Mouse (Mus musculus) midbrain, embryonic 16.5 days (tissue): ENCODE measurements around the gene Brix1. TPM values are rescaled to one million over a fixed set of nuclear protein-coding genes. Genes with fewer than 3 reads are reported as not detected.

ENCODE experiments used
- ATAC-seq: fragments of 200-750 bp; cut with Nextera tagmentation; 2 replicates; pipeline ENCODE4 v1.8.0; 2017; ENCODE audit warnings: moderate TSS enrichment
- H3K27ac ChIP-seq: fragments of 300-500 bp; sonication (generic); 2 replicates; pipeline ENCODE4 v1.5.1; 2014; ENCODE audit warnings: mild to moderate bottlenecking, low read length, mixed read lengths
- H3K27me3 ChIP-seq: fragments of 300-500 bp; sonication (generic); 2 replicates; pipeline ENCODE4 v1.6.1; 2014; ENCODE audit warnings: low read depth, low read length, mixed read lengths; ENCODE audit not compliant: control insufficient read depth, insufficient read depth
- H3K36me3 ChIP-seq: fragments of 300-500 bp; sonication (generic); 2 replicates; pipeline ENCODE4 v1.6.1; 2014; ENCODE audit warnings: mild to moderate bottlenecking, low read length, moderate library complexity, mixed read lengths; ENCODE audit not compliant: control insufficient read depth, insufficient read depth
- H3K4me1 ChIP-seq: fragments of 300-500 bp; sonication (generic); 2 replicates; pipeline ENCODE4 v1.6.1; 2014; ENCODE audit warnings: mild to moderate bottlenecking, low read length, mixed read lengths; ENCODE audit not compliant: control insufficient read depth, insufficient read depth
- H3K4me2 ChIP-seq: fragments of 300-500 bp; sonication (generic); 2 replicates; pipeline ENCODE4 v1.6.1; 2014; ENCODE audit warnings: mild to moderate bottlenecking, low read length, mixed read lengths
- H3K4me3 ChIP-seq: fragments of 300-500 bp; sonication (generic); 2 replicates; pipeline ENCODE4 v1.5.1; 2014; ENCODE audit warnings: low read depth, mild to moderate bottlenecking, low read length, moderate library complexity, mixed read lengths
- H3K9ac ChIP-seq: fragments of 300-500 bp; sonication (generic); 2 replicates; pipeline ENCODE4 v1.6.1; 2014; ENCODE audit warnings: low read depth, low read length, mixed read lengths
- H3K9me3 ChIP-seq: fragments of 300-500 bp; sonication (generic); replicated peaks from 2 replicates; pipeline ENCODE4 v1.6.1; 2014; ENCODE audit warnings: mild to moderate bottlenecking, low read length, mixed read lengths; ENCODE audit not compliant: control insufficient read depth, poor library complexity, severe bottlenecking
- WGBS: fragments of 180-500 bp; shearing (Covaris S2); extraction: QIAGEN DNeasy Blood & Tissue Kit; methylation state at CpG from one replicate; pipeline ENCODE4 v1.1.7; 2014; 5-methylcytosine and 5-hydroxymethylcytosine counted together
- polyA plus RNA-seq: library from polyadenylated mRNA; unstranded; fragments of >200 nt; fragmentation: Nextera tagmentation; extraction: Ambion mirVana; gene quantifications from 2 replicates; pipeline ENCODE4 v1.2.1, GENCODE M21; 2015

Brix1 gene
- polyA plus RNA-seq, 1 experiment from 2014 or later: 54.8 TPM

DNA sequence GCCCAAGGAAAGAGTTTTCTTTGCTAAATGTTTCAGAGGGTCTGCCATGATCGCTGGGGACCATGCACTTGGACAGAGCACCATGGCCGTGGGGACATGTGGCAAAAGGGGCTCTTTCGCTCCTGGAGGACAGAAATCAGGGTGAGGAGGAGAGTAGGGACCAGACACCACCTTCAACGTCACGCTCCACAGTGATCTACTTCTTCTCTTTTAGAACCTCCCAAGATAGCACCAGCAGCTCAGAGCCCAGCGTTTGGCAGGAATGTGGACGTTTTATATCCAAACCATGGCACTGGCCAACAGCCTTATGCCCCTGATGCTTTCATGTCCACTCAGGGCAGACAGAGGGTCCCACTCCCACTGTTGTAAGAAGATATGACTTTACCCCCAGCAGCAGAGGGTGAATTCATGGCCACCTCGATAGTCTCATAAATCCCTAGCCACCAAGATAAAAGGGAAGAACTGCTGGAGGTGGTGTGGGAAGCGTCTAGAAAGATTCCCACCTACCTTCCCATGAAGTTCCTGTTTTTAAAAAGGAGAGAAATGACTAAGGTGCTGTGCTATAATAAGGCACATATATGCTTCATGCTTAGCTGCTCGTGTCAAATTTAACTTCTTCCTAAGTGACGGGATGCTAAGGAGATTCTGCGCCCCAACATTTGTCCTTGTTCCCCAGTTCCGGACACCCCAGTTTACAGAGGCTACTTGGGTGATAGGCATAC lies 59.0 kb downstream of the Brix1 start:
- Histone ChIP-seq H3K9ac (no peak overlapping the region), H3K36me3 (no peaks in the 10 kb centered on the region), H3K27me3 (no peaks in the 10 kb centered on the region), H3K4me1 (no peaks in the 10 kb centered on the region; the same call in 1 of the 2 replicates), H3K4me2 (no peak overlapping the region), H3K27ac (no peak overlapping the region), H3K4me3 (no peak overlapping the region), H3K9me3 (no peaks in the 10 kb centered on the region)
- ATAC-seq: no peak
- 94% methylated on average over 13 of the region's 13 CpGs for WGBS

DNA sequence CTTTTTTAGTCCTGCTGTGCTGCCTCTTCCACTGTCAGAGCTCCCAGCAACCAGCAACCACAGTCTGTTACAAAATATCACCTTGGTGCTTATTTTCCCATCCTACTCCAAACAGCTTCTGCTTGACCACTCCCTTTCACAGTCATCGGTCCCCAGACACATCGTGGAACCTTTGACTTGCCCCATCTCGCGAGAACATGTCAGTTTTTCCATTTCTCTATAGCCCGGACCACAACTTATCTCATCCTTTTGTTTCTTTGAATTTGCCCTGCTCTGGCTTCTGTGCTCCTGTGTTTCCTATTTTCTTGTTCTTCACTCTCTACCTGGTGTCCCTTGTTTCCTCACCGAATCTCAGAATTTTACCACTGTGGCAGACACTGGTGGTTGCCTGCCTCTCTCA lies 59.6 kb downstream of the Brix1 start:
- 95% methylated on average over 6 of the region's 6 CpGs for WGBS
- ATAC-seq: no peak

More for the DNA sequence above, 59.6 kb downstream of the Brix1 start:
- Histone ChIP-seq H3K4me2 (no peak overlapping the region), H3K27ac (no peak overlapping the region), H3K9me3 (no peaks in the 10 kb centered on the region), H3K4me1 (no peaks in the 10 kb centered on the region; the same call in 1 of the 2 replicates), H3K4me3 (no peak overlapping the region), H3K36me3 (no peaks in the 10 kb centered on the region), H3K9ac (no peak overlapping the region), H3K27me3 (no peaks in the 10 kb centered on the region)

Other genes starting within 250 kb of the Brix1 start
- gene Gm21973, start 160.6 kb downstream of the Brix1 start, polyA plus RNA-seq: not detected in 2 replicates
- gene Agxt2, start 127.4 kb downstream of the Brix1 start, polyA plus RNA-seq: not detected in 2 replicates
- gene Dnajc21, start 15.4 kb downstream of the Brix1 start, polyA plus RNA-seq: 8.3 and 8.5 TPM in 2 replicates
- gene Rad1, start 71 bp upstream of the Brix1 start, polyA plus RNA-seq: 20.1 and 24.2 TPM in 2 replicates
- 0.10 TPM in 1 of 2 replicates, not detected in the other for gene Ttc23l, start 72.7 kb upstream of the Brix1 start, polyA plus RNA-seq
- 8.6 and 10.2 TPM in 2 replicates for gene Rai14, start 228.7 kb upstream of the Brix1 start, polyA plus RNA-seq